Mouse (Mus musculus) forebrain, embryonic 13.5 days (tissue): ENCODE data around the gene Reps1. TPM values are rescaled to one million over a fixed set of nuclear protein-coding genes. Genes with fewer than 3 reads are reported as not detected.

Source experiments
- ATAC-seq: fragments of 200-750 bp; cut with Nextera tagmentation; 2 replicates; pipeline ENCODE4 v1.8.0; 2017
- H3K27ac ChIP-seq: fragments of 300-500 bp; sonication (generic); 2 replicates; pipeline ENCODE4 v1.5.1; 2015; ENCODE audit warnings: inconsistent platforms, mild to moderate bottlenecking, moderate library complexity
- H3K27me3 ChIP-seq: fragments of 300-500 bp; sonication (generic); 2 replicates; pipeline ENCODE4 v1.6.1; 2015; ENCODE audit warnings: mild to moderate bottlenecking, inconsistent platforms
- H3K36me3 ChIP-seq: fragments of 300-500 bp; sonication (generic); 2 replicates; pipeline ENCODE4 v1.6.1; 2015; ENCODE audit warnings: mild to moderate bottlenecking, inconsistent platforms; ENCODE audit not compliant: poor library complexity, severe bottlenecking
- H3K4me1 ChIP-seq: fragments of 300-500 bp; sonication (generic); 2 replicates; pipeline ENCODE4 v1.6.1; 2015; ENCODE audit warnings: inconsistent platforms
- H3K4me2 ChIP-seq: fragments of 300-500 bp; sonication (generic); 2 replicates; pipeline ENCODE4 v1.6.1; 2015; ENCODE audit warnings: inconsistent platforms, mild to moderate bottlenecking, moderate library complexity
- H3K4me3 ChIP-seq: fragments of 300-500 bp; sonication (generic); 2 replicates; pipeline ENCODE4 v1.5.1; 2015; ENCODE audit warnings: mild to moderate bottlenecking, inconsistent platforms
- H3K9ac ChIP-seq: fragments of 300-500 bp; sonication (generic); 2 replicates; pipeline ENCODE4 v1.6.1; 2015; ENCODE audit warnings: mild to moderate bottlenecking, inconsistent platforms
- H3K9me3 ChIP-seq: fragments of 300-500 bp; sonication (generic); replicated peaks from 2 replicates; pipeline ENCODE4 v1.6.1; 2016; ENCODE audit warnings: inconsistent platforms
- WGBS: fragments of 180-500 bp; shearing (Covaris S2); methylation state at CpG from one replicate; pipeline ENCODE4 v1.1.7; 2015; 5-methylcytosine and 5-hydroxymethylcytosine counted together
- polyA plus RNA-seq: library from polyadenylated mRNA; unstranded; fragments of >200 nt; fragmentation: Nextera tagmentation; extraction: Ambion mirVana; gene quantifications from 2 replicates; pipeline ENCODE4 v1.2.1, GENCODE M21; 2015

Reps1 gene
- polyA plus RNA-seq, 1 experiment from 2014 or later = 16.3 TPM

- Histone ChIP-seq H3K4me1 (peaks cover 25% of the 10 kb centered on the region), H3K9me3 (no peaks in the 10 kb centered on the region), H3K27ac (no peak overlapping the region), H3K4me2 (no peak overlapping the region), H3K36me3 (no peaks in the 10 kb centered on the region), H3K27me3 (no peaks in the 10 kb centered on the region), H3K4me3 (no peak overlapping the region), H3K9ac (no peak overlapping the region)
- WGBS = 88% methylated on average over 2 of the region's 2 CpGs
- no peak for ATAC-seq
These were observed 13.2 kb downstream of the Reps1 start for GRCm38 (mm10) chr10:18068880-18069279.

- Histone ChIP-seq H3K9ac (no peak overlapping the region), H3K27me3 (no peaks in the 10 kb centered on the region), H3K9me3 (no peaks in the 10 kb centered on the region), H3K36me3 (no peaks in the 10 kb centered on the region), H3K4me1 (peaks cover 25% of the 10 kb centered on the region), H3K4me3 (no peak overlapping the region), H3K27ac (no peak overlapping the region), H3K4me2 (no peak overlapping the region)
- ATAC-seq = peak; percentile 31; the same call in 1 of the 2 replicates
- 67% methylated on average over 2 of the region's 2 CpGs for WGBS
These were observed 13.9 kb downstream of the Reps1 start for GRCm38 (mm10) chr10:18069576-18069975.

GRCm38 (mm10) chr10:18070144-18070543 is 14.5 kb downstream of the Reps1 start:
- 73% methylated on average over 3 of the region's 3 CpGs for WGBS

GRCm38 (mm10) chr10:18070616-18071015 is 15.0 kb downstream of the Reps1 start:
- no peak overlapping the region for H3K4me2 ChIP-seq
- no peak overlapping the region for H3K9ac ChIP-seq
- no peak for ATAC-seq
- no peaks in the 10 kb centered on the region for H3K27me3 ChIP-seq
- H3K4me1 ChIP-seq = peaks cover 25% of the 10 kb centered on the region
- H3K4me3 ChIP-seq = no peak overlapping the region
- 93% methylated on average over 2 of the region's 2 CpGs for WGBS
- no peaks in the 10 kb centered on the region for H3K9me3 ChIP-seq
- H3K27ac ChIP-seq = no peak overlapping the region
- H3K36me3 ChIP-seq = no peaks in the 10 kb centered on the region

More at GRCm38 (mm10) chr10:18070144-18070543, 14.5 kb downstream of the Reps1 start:
- no peak overlapping the region for H3K4me3 ChIP-seq
- no peaks in the 10 kb centered on the region for H3K36me3 ChIP-seq
- no peak overlapping the region for H3K27ac ChIP-seq
- no peak overlapping the region for H3K4me2 ChIP-seq
- no peaks in the 10 kb centered on the region for H3K9me3 ChIP-seq
- ATAC-seq = no peak
- H3K9ac ChIP-seq = no peak overlapping the region
- H3K27me3 ChIP-seq = no peaks in the 10 kb centered on the region
- H3K4me1 ChIP-seq = peaks cover 25% of the 10 kb centered on the region

- Histone ChIP-seq H3K27ac (no peak overlapping the region), H3K36me3 (no peaks in the 10 kb centered on the region), H3K4me1 (peaks cover 20% of the 10 kb centered on the region), H3K9me3 (no peaks in the 10 kb centered on the region), H3K4me2 (no peak overlapping the region), H3K9ac (no peak overlapping the region), H3K4me3 (no peak overlapping the region), H3K27me3 (no peaks in the 10 kb centered on the region)
- no peak for ATAC-seq
- WGBS = 82% methylated on average over 3 of the region's 3 CpGs
These were observed 17.2 kb downstream of the Reps1 start for GRCm38 (mm10) chr10:18072871-18073270.

GRCm38 (mm10) chr10:18074383-18075075 is 18.9 kb downstream of the Reps1 start:
- Histone ChIP-seq H3K36me3 (no peaks in the 10 kb centered on the region), H3K4me1 (peaks cover 13% of the 10 kb centered on the region), H3K27ac (no peak overlapping the region), H3K4me2 (no peak overlapping the region), H3K9me3 (no peaks in the 10 kb centered on the region), H3K27me3 (no peaks in the 10 kb centered on the region), H3K9ac (no peak overlapping the region), H3K4me3 (no peak overlapping the region)
- ATAC-seq = no peak
- WGBS = 90% methylated on average over 5 of the region's 5 CpGs

- ATAC-seq = no peak
- Histone ChIP-seq H3K4me1 (0 out of 2 replicates have a peak, but pooled peaks cover 3% of the 10 kb centered on the region), H3K4me2 (no peak overlapping the region), H3K4me3 (no peak overlapping the region), H3K27ac (no peak overlapping the region), H3K9me3 (no peaks in the 10 kb centered on the region), H3K36me3 (no peaks in the 10 kb centered on the region), H3K9ac (no peak overlapping the region), H3K27me3 (no peaks in the 10 kb centered on the region)
- WGBS = 94% methylated on average over 6 of the region's 6 CpGs
These were observed 20.2 kb downstream of the Reps1 start for GRCm38 (mm10) chr10:18075845-18076244.

GRCm38 (mm10) chr10:18081536-18081935 is 25.9 kb downstream of the Reps1 start:
- Histone ChIP-seq H3K27me3 (no peaks in the 10 kb centered on the region), H3K9ac (no peak overlapping the region), H3K9me3 (0 out of 2 replicates have a peak, but pooled peaks cover 4% of the 10 kb centered on the region), H3K27ac (no peak overlapping the region), H3K36me3 (0 out of 2 replicates have a peak, but pooled peaks cover 2% of the 10 kb centered on the region), H3K4me1 (0 out of 2 replicates have a peak, but pooled peaks cover 6% of the 10 kb centered on the region), H3K4me3 (no peak overlapping the region), H3K4me2 (no peak overlapping the region)
- 94% methylated on average over 1 of the region's 1 CpGs for WGBS
- ATAC-seq = no peak

- 92% methylated on average over 6 of the region's 6 CpGs for WGBS
- H3K27ac ChIP-seq = no peak overlapping the region
- H3K4me1 ChIP-seq = 0 out of 2 replicates have a peak, but pooled peaks cover 6% of the 10 kb centered on the region
- no peak overlapping the region for H3K4me2 ChIP-seq
- H3K36me3 ChIP-seq = 0 out of 2 replicates have a peak, but pooled peaks cover 2% of the 10 kb centered on the region
- H3K9me3 ChIP-seq = 0 out of 2 replicates have a peak, but pooled peaks cover 7% of the 10 kb centered on the region
- H3K4me3 ChIP-seq = no peak overlapping the region
- H3K9ac ChIP-seq = no peak overlapping the region
- no peaks in the 10 kb centered on the region for H3K27me3 ChIP-seq
- ATAC-seq = no peak
These were observed 27.1 kb downstream of the Reps1 start for GRCm38 (mm10) chr10:18082772-18083171.

- H3K4me2 ChIP-seq = no peak overlapping the region
- H3K9me3 ChIP-seq = 0 out of 2 replicates have a peak, but pooled peaks cover 5% of the 10 kb centered on the region
- no peaks in the 10 kb centered on the region for H3K27me3 ChIP-seq
- H3K27ac ChIP-seq = no peak overlapping the region
- no peak overlapping the region for H3K9ac ChIP-seq
- peaks cover 35% of the 10 kb centered on the region for H3K36me3 ChIP-seq
- no peak overlapping the region for H3K4me3 ChIP-seq
- no peaks in the 10 kb centered on the region for H3K4me1 ChIP-seq
- ATAC-seq = no peak
These were observed 35.0 kb downstream of the Reps1 start for GRCm38 (mm10) chr10:18090691-18091090.

- H3K4me1 ChIP-seq = no peaks in the 10 kb centered on the region
- H3K36me3 ChIP-seq = peaks cover 40% of the 10 kb centered on the region
- no peaks in the 10 kb centered on the region for H3K27me3 ChIP-seq
- WGBS = 79% methylated on average over 5 of the region's 5 CpGs
- no peak for ATAC-seq
- H3K4me2 ChIP-seq = no peak overlapping the region
- no peak overlapping the region for H3K9ac ChIP-seq
- H3K4me3 ChIP-seq = no peak overlapping the region
- H3K9me3 ChIP-seq = no peaks in the 10 kb centered on the region
- no peak overlapping the region for H3K27ac ChIP-seq
These were observed 46.5 kb downstream of the Reps1 start for GRCm38 (mm10) chr10:18102166-18102565.

GRCm38 (mm10) chr10:18107471-18107870 is 51.8 kb downstream of the Reps1 start:
- Histone ChIP-seq H3K4me2 (no peak overlapping the region), H3K27ac (no peak overlapping the region), H3K4me1 (no peaks in the 10 kb centered on the region), H3K9ac (no peak overlapping the region), H3K9me3 (no peaks in the 10 kb centered on the region), H3K4me3 (no peak overlapping the region), H3K36me3 (peaks cover 34% of the 10 kb centered on the region), H3K27me3 (no peaks in the 10 kb centered on the region)
- no peak for ATAC-seq
- 74% methylated on average over 5 of the region's 5 CpGs for WGBS

GRCm38 (mm10) chr10:18110940-18111339 is 55.3 kb downstream of the Reps1 start:
- Histone ChIP-seq H3K36me3 (peaks cover 30% of the 10 kb centered on the region), H3K4me3 (no peak overlapping the region), H3K27ac (no peak overlapping the region), H3K9ac (no peak overlapping the region), H3K9me3 (no peaks in the 10 kb centered on the region), H3K27me3 (no peaks in the 10 kb centered on the region), H3K4me1 (no peaks in the 10 kb centered on the region), H3K4me2 (no peak overlapping the region)
- ATAC-seq = peak; percentile 61; the same call in 1 of the 2 replicates
